Mouse (Mus musculus) liver, embryonic 13.5 days (tissue): ENCODE measurements around the gene Ppm1h. TPM values are rescaled to one million over a fixed set of nuclear protein-coding genes. Genes with fewer than 3 reads are reported as not detected.
A peak's percentile ranks its signal among the peaks of the same experiment; 100 is the strongest.

ENCODE experiments used
- ATAC-seq: fragments of 200-750 bp; cut with Nextera tagmentation; 2 replicates; pipeline ENCODE4 v1.8.0; 2017; ENCODE audit warnings: low read depth, mild to moderate bottlenecking, moderate number of reproducible peaks, moderate library complexity
- DNase-seq: peaks from one replicate; pipeline ENCODE4 v3.0.0; 2022
- H3K27ac ChIP-seq: fragments of 300-500 bp; sonication (generic); 2 replicates; pipeline ENCODE4 v1.5.1; 2015; ENCODE audit warnings: moderate library complexity, mild to moderate bottlenecking, inconsistent platforms
- H3K27me3 ChIP-seq: fragments of 300-500 bp; sonication (generic); 2 replicates; pipeline ENCODE4 v1.6.1; 2015; ENCODE audit warnings: mild to moderate bottlenecking, inconsistent platforms
- H3K36me3 ChIP-seq: fragments of 300-500 bp; sonication (generic); 2 replicates; pipeline ENCODE4 v1.6.1; 2015; ENCODE audit warnings: mild to moderate bottlenecking, inconsistent platforms
- H3K4me1 ChIP-seq: fragments of 300-500 bp; sonication (generic); replicated peaks from 2 replicates; pipeline ENCODE4 v1.6.1; 2015; ENCODE audit warnings: inconsistent platforms
- H3K4me2 ChIP-seq: fragments of 300-500 bp; sonication (generic); 2 replicates; pipeline ENCODE4 v1.6.1; 2015; ENCODE audit warnings: inconsistent platforms, mild to moderate bottlenecking, moderate library complexity
- H3K4me3 ChIP-seq: fragments of 300-500 bp; sonication (generic); replicated peaks from 2 replicates; pipeline ENCODE4 v1.5.1; 2015; ENCODE audit warnings: mild to moderate bottlenecking, inconsistent platforms
- H3K9ac ChIP-seq: fragments of 300-500 bp; sonication (generic); 2 replicates; pipeline ENCODE4 v1.6.1; 2015; ENCODE audit warnings: mild to moderate bottlenecking, inconsistent platforms
- H3K9me3 ChIP-seq: fragments of 300-500 bp; sonication (generic); replicated peaks from 2 replicates; pipeline ENCODE4 v1.6.1; 2016; ENCODE audit warnings: inconsistent platforms
- WGBS: fragments of 180-500 bp; shearing (Covaris S2); methylation state at CpG from one replicate; pipeline ENCODE4 v1.1.7; 2015; ENCODE audit not compliant: insufficient replicate concordance; 5-methylcytosine and 5-hydroxymethylcytosine counted together
- polyA plus RNA-seq: library from polyadenylated mRNA; unstranded; fragments of >200 nt; fragmentation: Nextera tagmentation; extraction: Ambion mirVana; gene quantifications from 2 replicates; pipeline ENCODE4 v1.2.1, GENCODE M21; 2015

Gene Ppm1h
- polyA plus RNA-seq, 1 experiment from 2014 or later = 1.5 TPM

DNA sequence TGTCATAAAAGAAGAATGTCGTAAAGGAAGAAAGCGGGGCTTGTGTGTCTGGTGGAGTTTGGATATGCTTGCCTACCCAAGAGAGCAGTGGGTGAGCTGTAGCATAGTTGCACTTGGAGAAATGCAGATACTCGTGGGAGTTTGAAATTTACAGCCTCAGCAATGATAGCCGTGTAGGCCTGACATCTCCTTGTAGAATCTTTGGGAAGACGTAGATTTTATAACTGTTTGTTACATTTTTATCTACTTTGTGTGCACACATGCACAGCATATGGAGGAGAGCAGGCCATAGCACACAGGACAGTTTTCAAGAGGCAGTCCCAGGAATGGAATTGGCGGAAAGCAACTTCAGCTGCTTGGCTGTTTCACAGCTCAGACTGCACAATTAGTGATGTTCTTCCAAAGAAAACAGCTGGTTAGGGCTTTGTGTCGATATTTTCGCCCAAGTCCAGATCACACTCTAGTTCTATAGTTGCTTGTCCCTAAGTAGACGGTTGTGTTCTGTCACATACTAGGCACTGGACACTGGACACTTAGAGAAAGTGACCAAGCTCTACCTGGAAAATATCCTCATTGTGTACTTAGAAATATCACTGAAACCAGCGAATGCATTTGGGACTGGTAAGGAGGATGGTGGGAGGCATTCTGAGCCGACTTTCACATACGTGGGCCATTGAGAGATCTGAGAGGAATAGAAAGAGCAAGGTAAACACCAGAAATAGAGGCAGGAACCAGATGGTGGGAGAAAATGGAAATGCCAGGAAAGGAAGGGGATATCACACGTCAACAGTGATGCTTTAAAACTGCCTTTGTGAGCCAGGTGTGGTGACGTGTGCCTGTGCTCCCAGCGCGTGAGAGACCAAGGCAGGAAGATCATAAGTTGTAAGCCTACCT, 173.0 kb downstream of the Ppm1h start:
- no peak overlapping the region for H3K9ac ChIP-seq
- 72% methylated on average over 16 of the region's 16 CpGs for WGBS
- ATAC-seq = no peak

DNA sequence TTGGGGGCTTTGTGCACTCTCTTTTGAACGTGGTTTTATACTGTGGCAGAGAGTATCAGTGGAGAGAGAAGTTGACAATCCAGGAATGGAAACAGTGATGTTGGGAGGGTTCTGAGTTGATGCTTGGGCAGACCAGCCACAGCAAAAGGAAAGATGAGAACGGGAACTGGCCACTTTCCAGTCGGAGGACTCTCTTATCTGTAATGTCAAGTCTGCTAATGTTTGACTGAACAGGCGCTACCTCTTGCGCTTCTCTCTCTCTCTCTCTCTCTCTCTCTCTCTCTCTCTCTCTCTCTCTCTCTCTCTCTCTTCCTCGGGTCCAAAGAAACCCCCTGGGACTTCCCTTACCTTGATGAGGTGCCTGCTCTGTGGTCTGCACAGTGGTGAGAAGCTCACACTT, 176.0 kb downstream of the Ppm1h start:
- Histone ChIP-seq H3K36me3 (no peaks in the 10 kb centered on the region), H3K9ac (no peak overlapping the region), H3K9me3 (no peaks in the 10 kb centered on the region), H3K27me3 (no peaks in the 10 kb centered on the region), H3K4me1 (no peaks in the 10 kb centered on the region; the same call in 1 of the 2 replicates), H3K27ac (no peak overlapping the region), H3K4me2 (no peak overlapping the region), H3K4me3 (no peak overlapping the region)
- no peak for ATAC-seq
- WGBS = 48% methylated on average over 6 of the region's 6 CpGs
- no peak for DNase-seq

More for the DNA sequence above, 173.0 kb downstream of the Ppm1h start:
- no peaks in the 10 kb centered on the region; the same call in 1 of the 2 replicates for H3K4me1 ChIP-seq
- no peaks in the 10 kb centered on the region for H3K9me3 ChIP-seq
- no peak for DNase-seq
- no peak overlapping the region for H3K4me3 ChIP-seq
- no peak overlapping the region for H3K27ac ChIP-seq
- no peaks in the 10 kb centered on the region for H3K36me3 ChIP-seq
- H3K27me3 ChIP-seq = no peaks in the 10 kb centered on the region
- no peak overlapping the region for H3K4me2 ChIP-seq

DNA sequence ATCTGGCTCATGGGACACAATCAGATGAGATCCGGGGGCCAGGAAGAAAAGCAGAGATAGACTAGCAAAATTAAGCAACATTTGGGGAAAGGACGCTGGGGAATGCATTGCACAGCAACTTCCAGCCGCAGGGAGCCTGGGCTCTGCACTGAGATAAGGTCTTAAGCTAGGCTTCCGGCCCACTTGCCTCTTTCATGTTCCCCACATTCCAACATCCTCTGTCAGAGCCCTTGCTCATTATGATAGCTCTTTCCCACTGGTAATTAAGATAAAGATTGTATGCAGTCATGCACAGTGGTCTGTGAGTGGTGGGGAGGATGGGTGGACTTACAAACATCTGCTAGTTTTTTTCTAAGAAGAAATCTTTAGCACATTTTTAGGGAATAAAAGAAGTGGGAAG, 176.6 kb downstream of the Ppm1h start:
- H3K4me1 ChIP-seq = no peaks in the 10 kb centered on the region; the same call in 1 of the 2 replicates

DNA sequence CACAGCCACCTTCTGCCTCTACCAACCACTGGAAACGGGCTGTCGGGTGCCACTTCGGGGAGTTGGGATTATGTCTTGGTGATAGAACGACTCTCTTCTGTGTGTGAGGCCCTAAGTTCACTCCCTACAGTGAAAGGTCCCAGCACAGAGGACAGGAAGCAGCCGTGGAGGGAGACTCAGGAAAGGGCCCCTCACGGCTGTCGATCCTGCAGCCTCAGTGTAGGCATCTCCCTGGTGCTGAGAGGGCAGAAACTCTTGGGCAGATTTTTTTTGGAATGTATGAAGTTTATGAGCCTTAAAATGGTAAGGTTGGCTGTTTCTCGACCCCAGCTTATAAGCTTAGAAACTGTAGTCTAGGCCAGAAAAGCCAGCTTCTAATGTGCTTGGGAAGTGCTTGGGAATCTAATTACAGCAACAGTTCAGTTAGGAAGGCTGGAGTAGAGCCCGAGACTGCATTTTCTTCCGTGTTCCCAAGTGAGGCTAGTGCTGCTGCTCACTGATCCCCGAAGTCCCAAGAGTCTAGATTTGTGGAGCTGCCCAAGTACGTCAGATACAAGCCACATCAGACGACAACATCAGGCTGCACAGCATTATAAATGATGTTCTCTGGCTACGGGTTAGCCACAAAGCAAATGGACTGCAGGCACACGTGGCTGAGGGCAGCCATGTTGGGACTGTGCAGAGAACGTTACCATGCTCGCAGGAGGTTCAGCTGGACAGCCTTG, 177.6 kb downstream of the Ppm1h start:
- H3K36me3 ChIP-seq = no peaks in the 10 kb centered on the region
- H3K4me1 ChIP-seq = no peaks in the 10 kb centered on the region; the same call in 1 of the 2 replicates
- H3K27ac ChIP-seq = no peak overlapping the region
- no peaks in the 10 kb centered on the region for H3K27me3 ChIP-seq
- H3K9me3 ChIP-seq = no peaks in the 10 kb centered on the region
- no peak for ATAC-seq
- no peak overlapping the region for H3K9ac ChIP-seq
- WGBS = 46% methylated on average over 17 of the region's 17 CpGs
- H3K4me3 ChIP-seq = no peak overlapping the region
- H3K4me2 ChIP-seq = no peak overlapping the region
- DNase-seq = no peak

More for the DNA sequence above, 176.6 kb downstream of the Ppm1h start:
- no peak overlapping the region for H3K4me2 ChIP-seq
- no peak overlapping the region for H3K27ac ChIP-seq
- ATAC-seq (peak; percentile 45; the same call in 1 of the 2 replicates), DNase-seq (no peak)
- H3K27me3 ChIP-seq = no peaks in the 10 kb centered on the region
- WGBS = 27% methylated on average over 4 of the region's 4 CpGs
- no peaks in the 10 kb centered on the region for H3K36me3 ChIP-seq
- H3K9me3 ChIP-seq = no peaks in the 10 kb centered on the region
- H3K9ac ChIP-seq = no peak overlapping the region
- H3K4me3 ChIP-seq = no peak overlapping the region

DNA sequence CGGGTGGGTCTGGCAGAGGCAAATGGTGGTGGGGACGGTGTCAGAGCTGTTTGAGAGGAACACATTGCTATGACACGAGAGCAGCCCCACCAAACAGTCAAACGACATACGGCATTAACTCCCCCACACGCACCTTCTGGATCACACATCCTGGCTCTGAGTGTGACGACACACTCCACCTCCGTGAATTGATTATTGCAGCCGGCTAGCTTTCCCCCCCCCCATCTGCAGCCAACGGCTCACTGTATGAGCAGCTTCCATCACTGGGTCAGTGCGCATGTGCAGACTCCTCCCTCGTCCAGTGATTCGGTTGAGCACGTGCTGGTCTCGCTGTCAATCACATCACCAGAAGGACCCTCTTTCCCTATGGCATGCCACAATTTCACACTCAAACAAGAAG, 178.6 kb downstream of the Ppm1h start:
- WGBS = 81% methylated on average over 15 of the region's 15 CpGs

DNA sequence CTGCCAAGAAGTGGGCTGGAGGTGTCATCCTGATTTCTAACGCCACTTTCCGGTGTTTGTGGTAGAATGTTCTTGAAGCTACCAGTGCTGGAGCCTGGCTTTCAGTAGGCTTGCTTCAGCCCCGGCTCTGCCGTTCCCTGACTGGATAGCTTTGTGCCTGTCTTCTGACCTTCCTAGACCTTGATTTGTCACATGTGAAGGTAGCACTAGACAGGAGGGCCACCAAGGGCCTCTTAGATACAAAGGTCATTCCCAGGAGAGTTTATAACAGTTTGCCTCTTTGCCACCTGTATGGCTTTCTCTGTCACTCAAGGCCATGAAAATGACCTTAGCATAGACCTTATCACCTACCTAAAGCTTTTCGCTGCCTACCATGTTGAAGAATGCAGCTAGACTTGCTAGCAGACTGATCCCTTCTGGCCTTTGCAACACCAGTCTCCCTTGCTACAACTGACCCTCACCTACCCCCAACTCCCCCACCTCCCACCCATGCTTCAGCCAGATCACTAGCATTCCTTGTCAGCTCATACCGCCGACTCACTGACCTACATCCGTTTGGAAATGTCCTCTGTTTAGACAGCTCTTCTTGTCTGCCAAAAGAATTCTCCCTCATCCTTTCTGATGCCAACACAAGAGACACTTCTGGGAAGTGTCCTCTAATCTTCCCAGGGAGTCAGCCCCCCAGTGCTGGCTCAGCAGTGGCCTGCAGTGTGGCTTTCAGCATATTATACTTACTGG, 180.5 kb downstream of the Ppm1h start:
- WGBS = 67% methylated on average over 8 of the region's 8 CpGs
- H3K9ac ChIP-seq = no peak overlapping the region
- no peak overlapping the region for H3K27ac ChIP-seq
- no peaks in the 10 kb centered on the region for H3K9me3 ChIP-seq
- no peak for ATAC-seq
- no peaks in the 10 kb centered on the region for H3K36me3 ChIP-seq
- no peak overlapping the region for H3K4me3 ChIP-seq
- no peak for DNase-seq
- H3K4me1 ChIP-seq = no peaks in the 10 kb centered on the region; the same call in 1 of the 2 replicates
- no peak overlapping the region for H3K4me2 ChIP-seq
- H3K27me3 ChIP-seq = no peaks in the 10 kb centered on the region

More for the DNA sequence above, 178.6 kb downstream of the Ppm1h start:
- Histone ChIP-seq H3K4me2 (no peak overlapping the region), H3K36me3 (no peaks in the 10 kb centered on the region), H3K4me3 (no peak overlapping the region), H3K9me3 (no peaks in the 10 kb centered on the region), H3K27ac (no peak overlapping the region), H3K9ac (no peak overlapping the region), H3K4me1 (no peaks in the 10 kb centered on the region; the same call in 1 of the 2 replicates), H3K27me3 (no peaks in the 10 kb centered on the region)
- ATAC-seq (no peak), DNase-seq (no peak)

DNA sequence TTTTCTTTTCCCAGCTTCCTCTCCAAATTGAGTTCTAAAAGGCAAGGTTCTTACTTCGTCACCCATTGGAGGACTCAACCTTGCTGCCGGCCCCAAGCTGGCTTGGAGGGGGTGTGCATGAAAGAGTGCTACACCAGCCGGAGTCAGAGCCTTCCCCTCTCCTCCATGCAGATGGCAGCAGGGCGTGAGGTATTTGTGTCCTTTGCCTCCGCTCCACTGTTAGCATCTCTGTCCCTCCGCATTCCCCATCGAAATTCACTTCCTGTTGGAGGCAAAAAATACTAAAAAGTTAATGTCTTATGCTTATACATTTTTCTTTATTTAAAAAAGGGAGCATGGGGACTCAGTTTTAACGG, 181.1 kb downstream of the Ppm1h start:
- Histone ChIP-seq H3K9ac (no peak overlapping the region), H3K27ac (no peak overlapping the region), H3K27me3 (no peaks in the 10 kb centered on the region), H3K4me2 (no peak overlapping the region), H3K4me1 (no peaks in the 10 kb centered on the region; the same call in 1 of the 2 replicates), H3K4me3 (no peak overlapping the region), H3K36me3 (no peaks in the 10 kb centered on the region), H3K9me3 (no peaks in the 10 kb centered on the region)
- DNase-seq = no peak
- ATAC-seq = no peak
- WGBS = 67% methylated on average over 8 of the region's 8 CpGs

DNA sequence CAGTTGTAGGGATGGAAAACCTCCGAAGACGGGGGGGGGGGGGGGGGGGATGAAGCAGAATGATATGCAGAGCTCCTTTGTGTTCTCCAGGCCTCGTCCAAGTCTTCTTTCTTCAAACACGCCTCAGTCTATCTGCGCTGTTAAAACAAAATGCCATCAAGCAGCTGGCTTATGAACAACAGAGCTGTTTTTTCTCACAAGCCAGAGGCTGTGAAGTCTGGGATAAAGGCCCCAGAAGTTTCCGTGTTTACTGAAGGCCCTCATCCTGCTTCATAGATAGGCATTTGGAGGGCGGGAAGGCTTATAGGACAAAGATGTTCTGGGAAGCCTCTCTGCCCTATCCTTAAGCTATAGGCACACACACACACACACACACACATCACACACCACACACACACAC, 181.5 kb downstream of the Ppm1h start:
- ATAC-seq = no peak
- H3K9me3 ChIP-seq = no peaks in the 10 kb centered on the region
- no peaks in the 10 kb centered on the region for H3K36me3 ChIP-seq
- 57% methylated on average over 7 of the region's 7 CpGs for WGBS
- H3K4me2 ChIP-seq = no peak overlapping the region
- no peak for DNase-seq
- H3K4me1 ChIP-seq = no peaks in the 10 kb centered on the region; the same call in 1 of the 2 replicates
- no peak overlapping the region for H3K27ac ChIP-seq
- no peak overlapping the region for H3K9ac ChIP-seq
- no peak overlapping the region for H3K4me3 ChIP-seq
- no peaks in the 10 kb centered on the region for H3K27me3 ChIP-seq

DNA sequence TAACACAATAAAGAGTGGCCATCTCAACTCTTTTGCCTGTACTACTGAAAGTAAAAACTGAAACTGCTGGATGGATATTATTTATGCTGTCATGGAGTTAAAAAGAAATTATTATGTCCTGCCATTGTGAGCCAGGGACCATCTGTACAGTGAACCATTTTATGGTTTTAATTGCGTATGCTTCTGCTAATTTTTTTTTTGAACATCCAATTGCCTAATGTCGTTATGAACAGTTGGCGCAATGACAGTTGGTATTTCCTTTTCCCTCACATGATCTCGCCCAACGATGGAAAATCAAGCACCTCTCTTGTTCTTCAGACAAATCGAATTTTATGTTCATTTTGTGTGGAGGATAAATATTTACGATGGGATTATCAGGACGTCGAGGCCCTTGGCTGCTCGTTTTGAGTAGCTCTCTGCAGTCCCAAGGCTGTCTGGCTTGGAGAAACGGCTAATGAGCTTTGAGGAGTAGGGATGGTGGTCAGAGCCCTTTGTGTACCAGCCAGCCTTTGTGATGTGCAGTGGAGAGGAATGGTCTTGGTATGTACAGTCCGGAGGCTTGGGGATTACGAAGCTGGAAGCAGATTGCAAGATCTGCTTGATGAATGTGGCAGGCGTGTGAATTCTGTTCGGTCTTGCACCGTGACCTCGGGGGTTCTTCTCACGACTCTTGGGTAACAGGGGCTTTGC, 183.3 kb downstream of the Ppm1h start:
- WGBS = 73% methylated on average over 18 of the region's 18 CpGs
- Histone ChIP-seq H3K4me1 (no peaks in the 10 kb centered on the region), H3K4me2 (no peak overlapping the region), H3K9me3 (no peaks in the 10 kb centered on the region), H3K27ac (no peak overlapping the region), H3K9ac (no peak overlapping the region), H3K36me3 (no peaks in the 10 kb centered on the region), H3K27me3 (no peaks in the 10 kb centered on the region), H3K4me3 (no peak overlapping the region)
- ATAC-seq (no peak), DNase-seq (no peak)

DNA sequence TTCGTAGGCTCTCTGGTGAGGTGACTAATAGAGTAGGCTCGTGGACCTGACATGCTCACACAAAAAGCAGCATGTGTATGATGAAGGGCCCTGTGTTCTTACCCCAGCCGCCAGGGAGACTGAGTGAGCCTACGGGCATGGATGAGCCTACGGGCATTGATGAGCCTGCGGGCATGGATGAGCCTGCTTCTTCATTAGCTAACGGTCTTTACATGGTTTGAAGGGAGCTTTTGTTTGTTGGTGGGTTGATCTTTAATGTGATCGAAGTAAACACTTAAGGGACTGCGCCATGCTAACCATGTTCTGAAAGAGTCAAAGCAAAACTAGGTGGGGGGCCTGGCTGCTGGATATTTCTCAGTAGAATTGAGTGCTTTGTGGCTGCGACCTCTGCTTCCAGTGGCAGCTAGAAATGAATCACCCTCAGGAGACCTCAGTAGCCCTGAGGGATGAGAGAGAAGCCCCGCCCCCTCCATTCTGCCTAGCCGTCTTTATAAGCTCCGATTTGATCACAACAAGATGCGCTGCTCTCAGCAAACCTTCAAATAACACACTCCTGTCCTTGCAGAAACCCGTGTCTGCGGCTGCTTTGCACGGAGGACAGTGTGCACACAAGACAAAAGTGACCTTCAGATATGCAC, 183.9 kb downstream of the Ppm1h start:
- no peaks in the 10 kb centered on the region for H3K4me1 ChIP-seq
- no peaks in the 10 kb centered on the region for H3K36me3 ChIP-seq
- no peak overlapping the region for H3K9ac ChIP-seq
- 70% methylated on average over 17 of the region's 17 CpGs for WGBS
- ATAC-seq (no peak), DNase-seq (no peak)
- H3K4me2 ChIP-seq = no peak overlapping the region
- no peak overlapping the region for H3K27ac ChIP-seq
- H3K9me3 ChIP-seq = no peaks in the 10 kb centered on the region
- H3K27me3 ChIP-seq = no peaks in the 10 kb centered on the region
- H3K4me3 ChIP-seq = no peak overlapping the region
